Mouse (Mus musculus): ENCODE results near the gene Bdh1.
"Not testable (repeated sequence)": the region's sequence is repeated elsewhere in the genome, so short reads cannot be mapped to it uniquely, and the experiment has no call there.

- TF ChIP-seq CTCF, EP300 (IDR thresholded peaks at IDR 0.05; ENCODE audit: low read depth): not testable (repeated sequence)
These were observed 33.8 kb upstream of the Bdh1 start for GRCm38 (mm10) chr16:31388269-31388668.
